Mouse (Mus musculus) naive thymus-derived CD4-positive, alpha-beta T cell, adult 2 months (primary cell): ENCODE data around the gene Capns2.

Source experiments
- DNase-seq: peaks from one replicate; pipeline ENCODE4 v3.0.0-alpha.2; 2011; ENCODE audit warnings: low read depth

Gene Capns2

GRCm38 (mm10) chr8:92906553-92906952, 5.3 kb downstream of the Capns2 start:
- no peak for DNase-seq

DNA sequence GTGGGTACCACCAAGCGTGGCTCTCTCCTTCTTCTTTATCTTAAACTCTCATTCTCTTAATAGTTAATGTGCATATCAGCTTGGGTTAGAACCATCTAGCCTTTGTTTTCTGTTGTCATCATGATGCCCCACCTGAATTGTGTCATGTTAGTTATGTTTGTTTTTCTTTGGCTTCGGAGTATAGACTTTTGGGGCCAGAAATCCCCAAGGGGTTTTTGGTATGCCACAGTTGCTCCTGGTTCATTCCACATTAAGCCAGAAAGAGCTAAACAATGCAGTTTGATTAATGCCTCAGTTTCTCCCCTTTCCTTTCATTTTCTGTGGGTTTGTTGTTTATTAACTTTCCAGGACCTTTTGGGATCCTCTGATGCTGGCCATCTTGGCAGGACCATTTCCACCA, 7.2 kb downstream of the Capns2 start:
- DNase-seq = no peak

DNA sequence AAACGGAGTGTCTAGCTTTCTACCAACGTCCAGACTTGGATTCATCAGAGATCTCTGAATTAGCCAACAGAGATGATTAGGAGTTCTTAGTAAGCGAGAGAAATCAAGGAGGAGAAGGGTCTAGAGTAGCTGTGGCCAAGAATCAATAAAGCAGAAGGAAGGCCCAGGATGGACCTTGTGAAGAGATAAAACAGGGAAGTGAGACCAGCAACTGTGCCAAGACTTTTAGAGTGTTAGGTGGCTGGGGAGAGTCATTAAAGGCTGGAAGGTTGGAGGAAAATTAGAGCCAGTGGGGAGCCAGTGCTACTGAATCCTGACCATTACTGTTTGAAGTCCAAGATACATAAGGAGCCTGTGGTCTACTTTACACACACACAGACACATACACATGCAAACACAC, 10.3 kb downstream of the Capns2 start:
- DNase-seq = no peak

GRCm38 (mm10) chr8:92913396-92913795, 12.2 kb downstream of the Capns2 start:
- DNase-seq = no peak

DNA sequence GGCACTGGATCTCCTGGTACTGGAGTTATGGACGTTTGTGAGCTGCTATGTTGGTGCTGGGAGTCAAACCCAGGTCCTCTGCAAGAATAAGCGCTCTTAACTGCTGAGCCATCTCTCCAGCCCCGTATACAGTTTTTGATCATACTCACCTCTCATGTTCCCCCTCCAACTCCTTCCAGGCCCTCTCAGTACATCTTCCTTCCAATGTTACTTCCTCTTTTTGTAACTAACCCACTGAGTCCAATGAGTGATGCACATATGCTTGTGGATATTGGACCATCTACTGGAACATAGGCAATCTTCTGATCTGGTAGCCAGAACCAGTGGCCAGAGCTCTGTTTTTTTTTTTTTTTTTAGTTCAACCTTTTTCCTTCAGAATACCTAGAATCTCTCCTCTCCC, 14.9 kb downstream of the Capns2 start:
- DNase-seq = no peak

DNA sequence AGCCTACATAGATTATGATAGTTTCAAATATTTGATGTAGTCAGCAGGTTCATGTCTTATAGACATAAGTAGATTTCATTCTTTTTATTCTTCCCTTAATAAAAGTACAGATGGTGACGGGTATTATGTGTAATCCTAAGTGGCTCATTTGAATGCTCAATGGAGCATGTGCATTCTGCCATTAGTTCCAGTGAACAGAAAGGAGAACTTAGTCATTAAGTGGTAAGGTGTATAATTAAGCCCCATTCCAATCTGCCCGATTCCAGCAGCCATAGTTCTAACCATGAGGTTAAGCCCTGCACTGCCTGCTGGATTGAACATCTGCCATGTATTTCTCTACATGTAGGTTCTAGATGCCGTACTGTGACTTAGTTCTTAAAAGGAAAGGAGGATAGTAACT, 20.6 kb downstream of the Capns2 start:
- no peak for DNase-seq

GRCm38 (mm10) chr8:92928986-92929385, 27.8 kb downstream of the Capns2 start:
- no peak for DNase-seq

GRCm38 (mm10) chr8:92938056-92938455, 36.8 kb downstream of the Capns2 start:
- no peak for DNase-seq

GRCm38 (mm10) chr8:92949071-92949470, 47.9 kb downstream of the Capns2 start:
- DNase-seq = no peak

DNA sequence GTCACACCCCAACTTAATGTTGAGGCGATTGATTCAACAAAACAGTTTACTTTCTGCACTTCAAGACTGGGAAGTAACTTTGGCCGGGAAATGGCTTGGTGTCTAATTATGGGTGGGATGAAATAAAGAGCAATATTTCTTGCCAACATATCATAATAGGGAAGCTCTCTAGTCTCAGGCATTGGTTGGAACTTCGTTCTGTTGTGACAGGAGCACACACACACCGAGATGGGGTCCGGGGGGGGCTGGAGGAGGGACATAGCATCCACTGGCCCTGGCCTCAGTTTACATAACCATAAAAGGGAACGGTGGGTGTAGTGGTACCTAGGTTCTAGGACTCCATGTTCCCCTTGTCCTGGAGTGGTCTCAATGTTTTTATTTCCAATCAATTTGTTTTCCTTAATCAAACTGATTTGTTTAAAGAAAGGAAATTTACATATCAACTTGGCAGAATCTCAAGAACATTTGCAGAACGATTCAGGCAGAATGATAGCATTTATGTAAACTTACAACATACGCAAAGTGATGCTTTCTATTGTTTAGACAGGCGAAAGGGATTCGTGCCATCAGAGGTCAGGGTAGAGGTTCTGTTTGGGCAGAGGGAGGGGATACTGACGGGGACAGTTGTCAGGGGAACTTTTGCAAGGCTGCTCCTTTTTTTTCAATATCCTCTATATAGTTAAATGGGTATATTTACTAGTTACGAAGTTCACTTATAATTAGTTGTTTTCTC, 49.6 kb downstream of the Capns2 start:
- DNase-seq = no peak
